Mouse (Mus musculus) erythroblast, embryonic 14.5 days (primary cell): ENCODE measurements around the gene Gm13697. TPM values are rescaled to one million over a fixed set of nuclear protein-coding genes. Genes with fewer than 3 reads are reported as not detected.
"Not testable (repeated sequence)": the region's sequence is repeated elsewhere in the genome, so short reads cannot be mapped to it uniquely, and the experiment has no call there.

Experiments used
- H3K27me3 ChIP-seq: 2 replicates; pipeline ENCODE4 v1.6.1; 2012; ENCODE audit warnings: inconsistent platforms; ENCODE audit not compliant: control insufficient read depth
- H3K36me3 ChIP-seq: 2 replicates; pipeline ENCODE4 v1.6.1; 2012; ENCODE audit warnings: mild to moderate bottlenecking, inconsistent platforms; ENCODE audit not compliant: control insufficient read depth
- H3K4me1 ChIP-seq: 2 replicates; pipeline ENCODE4 v1.6.1; 2012; ENCODE audit warnings: inconsistent platforms; ENCODE audit not compliant: control insufficient read depth
- H3K4me3 ChIP-seq: replicated peaks from 2 replicates; pipeline ENCODE3; 2012; ENCODE audit warnings: moderate library complexity, mild to moderate bottlenecking, inconsistent platforms
- H3K9me3 ChIP-seq: 2 replicates; pipeline ENCODE4 v1.6.1; 2012; ENCODE audit warnings: low read length, inconsistent platforms, mixed read lengths; ENCODE audit not compliant: control insufficient read depth
- GATA1 ChIP-seq: IDR thresholded peaks from 2 replicates; pipeline ENCODE4 v1.6.1; 2012; ENCODE audit warnings: low read length, inconsistent platforms, mixed read lengths
- TAL1 ChIP-seq: IDR thresholded peaks from 3 replicates; pipeline ENCODE4 v1.6.1; 2012; ENCODE audit warnings: low read length, inconsistent platforms, mixed read lengths
- polyA plus RNA-seq: library from polyadenylated mRNA; stranded (reverse); fragments of >175 nt; gene quantifications from 2 replicates; pipeline ENCODE4 v1.2.3, GENCODE M21; 2012

The Gm13697 gene
- polyA plus RNA-seq, 1 experiment, result 0.11 TPM

DNA sequence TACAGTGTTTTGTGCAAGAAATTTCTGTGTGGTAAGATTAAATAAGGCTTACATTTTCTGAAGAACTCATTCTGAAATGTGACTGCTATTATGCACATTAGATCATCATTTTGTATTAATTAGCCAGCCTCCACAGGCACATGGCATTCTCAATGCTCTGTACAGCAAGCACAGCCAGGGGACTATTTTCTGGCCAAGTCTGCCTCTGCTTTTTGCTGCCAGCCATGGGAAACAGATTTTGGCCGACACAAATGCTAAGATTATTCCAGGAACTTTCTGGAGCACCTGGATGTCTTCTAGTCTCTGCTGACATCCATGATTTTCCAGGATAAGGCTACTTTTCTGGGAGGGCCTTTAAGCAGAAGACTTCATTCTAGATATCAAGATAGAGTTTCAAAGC, 24.4 kb downstream of the Gm13697 start:
- Histone ChIP-seq H3K4me3 (no peak overlapping the region), H3K4me1 (peaks cover 5% of the 10 kb centered on the region), H3K9me3 (no peaks in the 10 kb centered on the region), H3K36me3 (no peaks in the 10 kb centered on the region), H3K27me3 (no peaks in the 10 kb centered on the region)
- TF ChIP-seq GATA1 (no peak), TAL1 (no peak)

- no peaks in the 10 kb centered on the region for H3K9me3 ChIP-seq
- peaks cover 5% of the 10 kb centered on the region for H3K4me1 ChIP-seq
- TF ChIP-seq GATA1, result no peak
- no peak for TF ChIP-seq TAL1
- no peak overlapping the region for H3K4me3 ChIP-seq
- H3K36me3 ChIP-seq, result no peaks in the 10 kb centered on the region
- no peaks in the 10 kb centered on the region for H3K27me3 ChIP-seq
These were observed 25.3 kb downstream of the Gm13697 start for GRCm38 (mm10) chr2:84009818-84010217.

DNA sequence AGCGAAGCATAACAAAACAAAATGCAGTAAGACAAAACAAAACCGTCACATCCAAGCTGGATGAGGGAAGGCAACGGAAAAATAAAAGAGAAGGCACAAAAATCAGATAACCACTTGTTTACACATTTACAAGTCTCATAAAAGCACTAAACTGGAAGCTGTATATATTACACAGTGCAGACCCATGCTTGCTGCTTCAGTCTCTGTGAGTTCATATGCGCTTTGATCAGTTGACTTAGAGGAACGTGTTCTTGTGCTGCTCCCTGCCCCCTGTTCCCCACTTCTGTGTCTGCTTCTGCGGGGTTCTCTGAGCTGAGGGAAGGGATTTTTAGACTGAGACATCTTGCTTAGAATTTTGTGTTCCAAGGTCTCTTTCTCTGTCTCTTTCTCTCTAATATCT, 30.0 kb downstream of the Gm13697 start:
- peaks cover 12% of the 10 kb centered on the region for H3K4me1 ChIP-seq
- no peaks in the 10 kb centered on the region for H3K27me3 ChIP-seq
- H3K9me3 ChIP-seq, result no peaks in the 10 kb centered on the region
- H3K4me3 ChIP-seq, result no peak overlapping the region
- no peak for TF ChIP-seq TAL1
- TF ChIP-seq GATA1, result no peak
- H3K36me3 ChIP-seq, result no peaks in the 10 kb centered on the region

- H3K9me3 ChIP-seq, H3K36me3 ChIP-seq, H3K4me3 ChIP-seq, H3K27me3 ChIP-seq: not testable (repeated sequence)
- peaks cover 15% of the 10 kb centered on the region for H3K4me1 ChIP-seq
These were observed 31.7 kb downstream of the Gm13697 start for GRCm38 (mm10) chr2:84016291-84016690.

- no peak for TF ChIP-seq TAL1
- no peak for TF ChIP-seq GATA1
- Histone ChIP-seq H3K4me3 (no peak overlapping the region), H3K4me1 (peaks cover 13% of the 10 kb centered on the region)
These were observed 33.8 kb downstream of the Gm13697 start for GRCm38 (mm10) chr2:84018330-84018729.

DNA sequence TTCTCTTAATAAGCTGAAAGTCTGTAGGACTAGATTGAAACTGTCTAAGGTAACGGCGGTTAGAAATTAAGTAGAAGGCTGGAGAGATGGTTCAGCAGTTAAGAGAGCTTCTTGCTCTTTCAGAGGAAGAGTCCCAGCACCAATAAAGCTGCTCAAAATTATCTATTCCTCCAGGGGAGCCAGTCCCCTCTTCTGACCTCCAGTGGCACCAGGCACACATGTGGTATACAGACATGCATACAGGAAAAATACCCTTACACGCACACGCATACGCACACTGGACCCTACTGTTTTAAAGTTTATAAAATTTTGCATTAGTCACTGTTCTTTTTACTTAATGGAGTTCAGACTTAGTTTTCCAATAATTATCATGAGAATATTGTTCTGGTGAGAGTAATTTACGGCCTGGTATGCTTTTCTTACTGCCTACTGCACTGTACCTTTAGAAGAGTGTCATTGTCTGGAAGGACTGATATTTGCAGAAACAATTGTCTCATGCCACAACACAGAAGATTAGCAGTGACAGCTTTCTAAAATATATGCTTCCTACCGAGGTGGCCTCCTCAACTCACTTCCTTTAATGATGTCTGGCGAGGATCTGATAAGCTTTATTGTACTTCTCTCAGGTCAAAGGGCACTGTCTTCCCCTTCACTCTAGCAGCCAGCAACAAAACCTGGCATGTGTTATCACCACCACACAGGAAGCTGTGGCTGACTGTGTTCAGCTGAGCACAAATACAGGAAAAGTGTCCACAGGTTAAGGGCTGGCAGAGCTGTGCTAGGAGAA, 35.2 kb downstream of the Gm13697 start:
- H3K36me3 ChIP-seq, result no peaks in the 10 kb centered on the region
- TF ChIP-seq TAL1 (no peak), GATA1 (no peak)
- no peaks in the 10 kb centered on the region for H3K27me3 ChIP-seq
- H3K9me3 ChIP-seq, result no peaks in the 10 kb centered on the region
- H3K4me3 ChIP-seq, result no peak overlapping the region
- H3K4me1 ChIP-seq, result peaks cover 13% of the 10 kb centered on the region

More at GRCm38 (mm10) chr2:84018330-84018729, 33.8 kb downstream of the Gm13697 start:
- Histone ChIP-seq H3K27me3 (no peaks in the 10 kb centered on the region), H3K36me3 (no peaks in the 10 kb centered on the region), H3K9me3 (no peaks in the 10 kb centered on the region)

GRCm38 (mm10) chr2:84021930-84022329, 37.4 kb downstream of the Gm13697 start:
- no peaks in the 10 kb centered on the region for H3K36me3 ChIP-seq
- no peak overlapping the region for H3K4me3 ChIP-seq
- no peak for TF ChIP-seq TAL1
- no peak for TF ChIP-seq GATA1
- no peaks in the 10 kb centered on the region for H3K9me3 ChIP-seq
- H3K4me1 ChIP-seq, result peaks cover 13% of the 10 kb centered on the region
- H3K27me3 ChIP-seq, result no peaks in the 10 kb centered on the region

- H3K9me3 ChIP-seq, result no peaks in the 10 kb centered on the region
- no peak for TF ChIP-seq GATA1
- TF ChIP-seq TAL1, result no peak
- H3K27me3 ChIP-seq, result no peaks in the 10 kb centered on the region
- no peak overlapping the region for H3K4me3 ChIP-seq
- no peaks in the 10 kb centered on the region for H3K36me3 ChIP-seq
- H3K4me1 ChIP-seq, result peaks cover 13% of the 10 kb centered on the region
These were observed 38.4 kb downstream of the Gm13697 start for GRCm38 (mm10) chr2:84022905-84023304.

DNA sequence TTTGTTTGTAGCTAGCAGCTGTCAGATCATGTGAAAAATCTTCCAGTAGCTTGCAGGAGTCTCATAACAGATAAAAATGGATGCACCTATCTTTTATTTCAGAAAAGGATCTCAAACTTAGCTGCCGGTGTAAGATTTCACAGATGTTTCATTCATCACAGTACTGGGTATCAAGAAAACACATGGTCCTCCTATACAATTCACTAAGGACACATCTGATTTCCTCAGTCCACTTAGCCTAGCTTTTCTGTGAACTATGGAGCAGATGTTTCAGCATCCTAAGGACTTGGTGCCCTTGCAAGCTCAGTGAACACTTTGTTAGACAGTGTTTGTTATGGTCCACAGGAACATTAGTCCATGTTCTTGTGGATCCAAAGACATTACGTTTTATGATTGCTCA, 38.8 kb downstream of the Gm13697 start:
- no peak for TF ChIP-seq TAL1
- Histone ChIP-seq H3K9me3 (no peaks in the 10 kb centered on the region), H3K4me3 (no peak overlapping the region), H3K27me3 (no peaks in the 10 kb centered on the region), H3K36me3 (no peaks in the 10 kb centered on the region), H3K4me1 (peaks cover 12% of the 10 kb centered on the region)

DNA sequence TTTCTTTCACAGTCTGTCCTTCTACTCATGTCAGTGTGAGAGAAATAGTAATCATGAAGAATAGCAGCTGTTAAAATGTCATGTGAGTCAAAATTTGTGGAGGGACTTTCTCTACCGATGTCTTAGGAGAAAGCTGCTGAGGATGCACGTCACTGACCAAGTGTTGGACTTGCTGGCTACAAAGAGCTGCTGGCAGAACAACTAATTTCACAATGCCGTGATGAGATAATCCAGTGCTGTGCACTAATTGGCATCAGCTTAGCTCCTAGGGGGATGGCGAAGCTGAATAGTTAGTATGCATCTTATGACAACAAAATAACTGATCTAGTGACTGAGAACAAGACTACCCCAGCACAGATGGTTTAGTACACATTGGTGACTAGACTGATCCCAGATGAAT, 40.7 kb downstream of the Gm13697 start:
- H3K4me3 ChIP-seq, result no peak overlapping the region
- H3K27me3 ChIP-seq, result no peaks in the 10 kb centered on the region
- H3K4me1 ChIP-seq, result no peaks in the 10 kb centered on the region
- no peaks in the 10 kb centered on the region for H3K36me3 ChIP-seq
- TF ChIP-seq GATA1 (no peak), TAL1 (no peak)
- H3K9me3 ChIP-seq, result no peaks in the 10 kb centered on the region
